Mouse (Mus musculus) thymus, postnatal 25 days (tissue): ENCODE results near the gene Ins2.

Experiments
- DNase-seq: peaks from one replicate; pipeline ENCODE4 v3.0.0; 2022

The Ins2 gene

DNA sequence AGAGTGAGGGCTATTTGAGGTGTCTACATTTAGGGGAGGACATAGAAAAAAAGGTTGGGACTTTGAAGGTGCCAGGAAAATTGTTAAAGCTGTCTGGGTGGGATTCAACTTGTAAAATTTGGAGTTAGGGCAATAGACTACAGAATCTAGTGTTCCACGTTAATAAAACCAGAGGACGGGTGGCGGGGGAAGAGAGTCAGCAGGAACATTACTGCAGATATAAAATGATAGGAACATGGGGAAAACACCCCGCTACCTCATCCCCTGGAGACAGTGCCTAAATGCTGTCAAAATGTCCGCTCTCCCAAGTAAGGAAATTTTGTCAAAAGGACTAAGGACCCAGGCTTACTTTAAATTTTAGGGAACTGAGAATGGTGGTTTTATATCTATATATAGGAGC lies 80.0 kb downstream of the Ins2 start:
- DNase-seq: no peak

DNA sequence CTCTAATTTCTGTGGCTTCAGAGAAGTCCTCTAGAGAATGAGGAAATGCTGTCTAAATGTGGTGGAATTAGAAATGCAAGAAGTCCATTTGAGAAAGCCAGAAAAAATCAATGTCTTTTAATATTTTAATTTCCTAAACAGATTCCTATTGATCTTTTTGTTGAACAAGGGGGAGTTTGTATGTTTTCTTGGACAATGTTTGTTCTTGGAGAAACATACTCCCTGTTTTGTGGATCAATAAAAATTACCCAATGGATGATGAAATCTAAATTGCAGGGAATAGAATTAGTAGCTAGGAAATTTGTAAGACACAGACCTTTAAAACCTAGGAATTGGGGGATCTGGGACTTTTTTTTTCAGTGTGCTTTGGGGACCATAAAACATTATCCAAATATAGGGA lies 81.4 kb downstream of the Ins2 start:
- no peak for DNase-seq

DNA sequence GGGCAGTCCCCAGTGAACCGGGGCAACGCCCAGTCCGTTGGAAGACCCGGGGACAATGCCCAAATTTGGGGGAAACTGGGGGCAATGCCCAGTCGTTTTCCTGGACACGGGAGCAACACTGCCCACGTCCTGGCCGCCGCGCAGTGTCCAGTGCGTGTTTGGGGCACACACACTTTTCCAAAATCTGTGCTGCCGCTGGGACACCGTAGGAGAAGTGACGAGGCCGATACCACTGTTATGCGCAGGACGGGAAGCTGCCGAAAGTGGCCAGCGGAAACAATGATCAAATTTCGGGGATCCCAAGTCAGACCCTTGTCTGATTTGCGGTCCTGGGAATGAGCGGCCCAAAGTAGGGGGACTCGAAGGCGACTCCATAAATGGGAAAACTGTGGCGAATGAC lies 82.1 kb downstream of the Ins2 start:
- no peak for DNase-seq

DNA sequence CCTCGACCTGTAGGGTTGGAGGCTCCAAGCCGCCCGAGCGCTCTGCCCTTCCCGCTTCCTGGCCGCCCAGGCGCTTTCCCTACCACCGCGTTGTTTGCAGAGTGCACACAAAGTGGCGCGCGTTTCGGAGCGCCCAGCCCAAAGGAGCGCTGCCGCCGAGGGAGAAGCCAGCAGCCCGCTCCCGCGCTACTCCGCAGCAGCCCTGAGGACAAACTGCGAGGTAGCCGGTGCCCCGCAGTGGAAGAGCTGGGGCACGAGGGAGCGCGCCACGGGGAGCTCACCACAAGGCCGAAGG lies 82.6 kb downstream of the Ins2 start:
- DNase-seq: no peak

DNA sequence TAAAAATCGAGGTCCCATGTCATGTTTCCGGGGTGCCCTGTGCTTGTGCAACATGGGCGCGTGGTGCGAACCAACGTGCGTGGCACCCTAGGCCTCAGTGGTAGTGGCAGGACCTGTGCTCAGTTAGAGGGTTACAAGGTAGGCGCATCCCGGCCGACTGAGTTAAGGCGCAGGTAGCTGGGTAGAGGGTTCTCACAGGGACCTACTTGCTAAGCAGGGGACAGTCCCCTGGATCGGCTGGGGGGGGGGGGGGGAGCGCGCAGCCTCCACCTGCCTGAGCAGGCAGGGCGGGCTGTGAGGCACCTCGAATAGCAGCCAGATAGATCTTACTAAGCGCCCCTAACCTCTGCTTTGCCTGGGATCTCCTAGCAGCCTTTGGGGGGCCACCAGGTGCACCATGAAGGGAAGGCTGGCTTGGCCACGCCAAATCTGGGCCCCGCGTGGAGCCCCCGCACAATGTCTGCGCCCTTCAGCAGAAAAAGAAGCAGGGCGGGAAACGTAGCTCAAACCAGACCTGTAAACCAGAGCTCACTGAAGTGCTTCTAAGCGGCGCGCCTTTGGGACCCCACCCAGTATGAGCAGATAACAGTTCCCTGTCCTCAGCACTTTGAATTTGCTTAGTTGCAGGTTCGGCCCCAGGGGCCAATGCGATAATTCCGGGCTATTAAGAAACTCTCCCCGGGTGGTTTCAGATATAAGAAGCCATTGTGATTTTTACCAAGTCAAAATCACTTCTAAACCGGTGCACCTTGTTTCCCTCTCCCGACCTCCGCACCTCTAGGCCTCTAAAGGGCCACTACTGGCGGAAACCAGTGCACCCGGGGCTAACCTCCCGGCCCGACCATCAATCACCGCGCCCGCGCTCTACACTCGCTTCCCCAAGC lies 83.2 kb downstream of the Ins2 start:
- DNase-seq: no peak

DNA sequence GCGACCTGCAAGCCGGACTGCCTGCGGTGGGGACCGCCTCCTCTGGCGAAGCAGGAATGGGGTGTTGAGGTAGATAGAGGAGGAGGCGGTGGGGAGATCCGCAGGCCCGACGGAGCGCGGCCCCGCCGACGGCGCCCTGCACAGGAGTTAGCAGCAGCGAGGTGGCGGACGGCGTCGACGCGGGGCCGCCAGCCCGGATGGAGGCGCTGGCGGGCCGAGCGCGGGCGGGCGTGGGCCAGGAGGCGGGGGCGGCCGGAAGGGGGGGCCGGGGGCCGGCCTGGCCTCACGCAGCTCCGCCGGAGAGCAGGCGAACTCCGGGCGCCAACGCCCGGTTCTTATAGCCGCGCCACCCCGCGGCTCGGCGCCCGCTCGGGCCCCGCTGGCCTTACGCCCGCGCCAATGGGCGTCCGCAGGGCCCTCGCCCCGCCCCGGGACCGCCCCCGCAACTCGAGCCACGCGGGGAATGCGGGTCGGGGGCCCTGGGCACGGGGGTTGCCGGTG lies 84.0 kb downstream of the Ins2 start:
- no peak for DNase-seq

DNA sequence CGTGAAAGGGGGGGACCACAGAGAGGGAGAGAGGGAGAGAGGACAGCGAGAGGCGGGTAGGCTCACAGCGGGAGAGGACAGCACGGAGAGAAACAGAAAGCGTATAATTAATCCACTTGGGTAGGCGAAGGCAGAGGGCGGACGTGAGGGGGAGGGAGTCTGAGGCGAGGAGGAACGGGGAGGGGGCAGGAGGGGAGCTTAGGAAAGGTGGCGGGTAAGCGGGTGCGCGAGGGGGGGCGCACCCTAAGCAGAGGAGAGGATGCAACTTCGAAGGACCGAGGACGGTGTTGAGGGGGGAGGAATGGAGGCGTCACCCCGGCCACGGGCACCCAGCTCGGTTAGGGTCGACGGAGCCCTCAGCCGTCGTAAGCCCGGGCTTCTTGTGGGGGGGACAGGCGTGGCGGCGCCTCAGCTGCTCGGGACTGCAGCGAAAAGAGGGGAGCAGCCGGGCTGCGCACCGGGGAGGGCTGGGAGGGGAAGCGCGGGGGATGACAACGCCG lies 84.5 kb downstream of the Ins2 start:
- no peak for DNase-seq

DNA sequence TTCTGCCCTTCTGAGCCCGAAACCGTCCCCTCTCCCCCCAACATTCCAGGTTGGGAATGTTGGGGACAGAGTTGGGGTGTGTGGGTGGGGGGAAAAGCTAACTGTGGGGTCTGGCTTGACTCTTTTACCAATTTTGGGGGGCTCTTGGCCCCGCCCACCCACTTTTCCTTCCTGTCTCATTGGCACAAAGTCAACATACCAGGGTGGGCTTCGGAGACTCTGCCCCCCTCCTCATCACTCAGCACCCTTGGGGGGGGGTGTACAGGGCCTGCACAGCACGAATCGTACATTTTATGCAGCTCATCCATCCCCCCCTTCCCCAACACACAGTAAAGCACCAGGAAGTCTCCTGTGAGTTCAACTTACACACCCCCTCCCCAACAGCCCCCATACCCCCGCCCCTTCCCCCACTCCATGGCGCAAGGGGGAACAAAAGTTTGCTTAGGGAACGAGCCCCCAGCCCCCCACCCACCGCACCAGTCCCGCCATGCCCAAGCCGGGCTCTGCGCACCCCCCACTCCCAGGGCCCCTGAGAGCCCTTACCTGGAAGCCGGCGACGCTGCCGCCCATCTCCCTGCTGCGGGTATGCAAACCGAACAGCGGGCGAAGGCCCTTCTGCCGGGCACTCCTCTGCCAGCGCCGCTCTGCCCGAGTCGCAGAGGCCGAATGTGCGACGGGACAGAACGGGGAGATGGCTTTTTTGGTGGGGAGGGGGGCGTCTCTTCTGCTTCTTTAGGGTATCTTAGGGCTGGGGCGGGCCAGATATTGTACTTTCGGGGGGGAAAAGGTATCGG lies 85.2 kb downstream of the Ins2 start:
- DNase-seq: no peak

DNA sequence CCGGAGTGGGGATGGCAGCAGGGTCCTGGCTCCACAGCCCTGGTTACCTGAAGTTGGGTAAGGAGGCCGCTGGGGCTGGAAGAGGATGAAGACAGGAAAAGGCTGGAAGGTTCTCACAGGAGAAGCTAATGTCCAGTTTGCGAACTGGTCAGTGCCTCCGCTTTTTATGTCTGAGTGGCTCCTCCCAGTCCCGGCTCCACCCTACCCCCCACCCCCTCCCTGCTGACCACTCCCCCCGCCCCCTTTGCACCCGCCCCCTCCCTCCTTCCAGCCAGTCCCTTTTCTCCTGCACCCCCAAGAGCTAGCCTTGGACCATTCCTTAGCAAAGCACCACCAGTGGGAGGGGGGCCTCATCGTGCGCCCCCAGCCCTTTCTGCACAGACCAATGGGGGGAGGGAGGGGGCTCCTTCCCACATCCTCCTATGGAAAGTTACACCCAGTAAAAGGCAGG lies 85.8 kb downstream of the Ins2 start:
- no peak for DNase-seq

DNA sequence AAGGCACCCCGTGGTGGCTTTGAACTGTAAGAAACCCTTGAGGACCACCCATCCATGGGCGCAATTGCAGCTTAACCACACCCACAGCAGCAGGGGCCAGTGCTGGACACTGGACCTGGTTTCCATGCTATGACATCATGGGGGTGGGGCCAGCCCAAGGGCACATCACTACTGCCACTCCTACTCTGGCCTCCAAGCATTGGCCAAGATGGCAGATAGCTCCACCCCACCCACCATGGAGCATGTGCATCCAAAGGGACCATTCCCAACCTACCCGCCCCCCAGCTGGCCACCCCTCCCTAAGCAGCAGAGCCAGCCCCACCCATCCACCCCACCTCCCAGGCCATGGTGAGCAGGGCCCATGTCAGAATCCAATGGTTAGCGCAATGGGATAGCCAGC lies 87.1 kb downstream of the Ins2 start:
- no peak for DNase-seq

DNA sequence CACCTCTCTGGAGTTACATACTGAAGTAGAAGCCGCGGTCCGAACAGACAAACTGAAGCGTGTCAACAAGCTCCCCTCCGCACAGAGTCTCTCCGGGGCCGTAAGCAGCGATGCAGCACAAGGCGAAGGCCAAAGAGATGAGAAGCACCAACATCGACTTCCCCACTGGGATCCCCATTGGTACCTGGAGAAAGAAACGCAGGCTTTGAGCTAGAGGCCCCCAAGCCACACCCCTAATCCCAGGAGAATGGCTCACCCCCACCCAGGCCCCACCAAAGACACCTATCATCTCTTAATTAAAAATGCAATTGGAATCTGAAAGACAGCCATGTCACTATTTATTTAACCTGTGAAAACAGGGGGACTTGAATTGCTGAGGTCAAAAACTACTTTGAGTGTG lies 87.5 kb downstream of the Ins2 start:
- no peak for DNase-seq

DNA sequence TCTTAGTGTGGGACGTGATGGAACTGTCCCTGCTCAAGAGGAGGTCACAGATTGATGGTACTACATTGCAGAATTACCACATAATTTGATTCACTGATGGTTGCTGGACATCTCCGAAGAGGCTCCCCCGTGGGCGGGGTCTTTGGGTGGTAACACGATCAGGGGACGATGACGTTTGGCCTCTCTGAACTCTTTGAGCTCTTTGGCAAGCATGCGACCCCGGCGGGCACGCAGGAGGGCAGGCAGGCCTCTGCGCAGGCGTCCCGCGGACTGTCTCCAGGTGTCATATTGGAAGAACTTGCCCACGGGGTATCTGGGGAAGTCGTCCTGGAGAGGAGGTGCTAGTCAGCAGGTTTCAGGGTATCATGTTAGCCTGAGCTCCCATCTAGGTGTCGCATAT lies 89.5 kb downstream of the Ins2 start:
- no peak for DNase-seq

DNA sequence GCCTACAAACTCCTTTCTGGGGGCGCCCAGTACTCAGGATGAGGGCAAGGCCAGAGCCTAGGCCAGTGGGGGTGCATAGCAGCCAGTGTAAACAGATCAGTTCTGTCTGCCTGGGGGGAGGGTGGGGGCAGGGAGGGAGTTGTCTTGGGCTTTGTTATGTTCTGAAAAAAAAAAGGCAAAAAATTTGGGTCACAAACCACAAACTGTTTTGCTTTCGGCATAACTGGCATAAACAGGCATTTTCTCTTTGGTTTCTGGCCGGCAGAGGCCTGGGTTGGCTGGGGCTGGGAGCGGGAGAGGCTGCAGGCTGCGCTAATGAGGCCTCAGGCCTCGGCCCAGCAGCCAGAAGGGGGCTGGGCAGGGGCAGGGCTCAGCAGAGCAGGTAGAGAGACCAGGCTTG lies 96.5 kb downstream of the Ins2 start:
- no peak for DNase-seq

DNA sequence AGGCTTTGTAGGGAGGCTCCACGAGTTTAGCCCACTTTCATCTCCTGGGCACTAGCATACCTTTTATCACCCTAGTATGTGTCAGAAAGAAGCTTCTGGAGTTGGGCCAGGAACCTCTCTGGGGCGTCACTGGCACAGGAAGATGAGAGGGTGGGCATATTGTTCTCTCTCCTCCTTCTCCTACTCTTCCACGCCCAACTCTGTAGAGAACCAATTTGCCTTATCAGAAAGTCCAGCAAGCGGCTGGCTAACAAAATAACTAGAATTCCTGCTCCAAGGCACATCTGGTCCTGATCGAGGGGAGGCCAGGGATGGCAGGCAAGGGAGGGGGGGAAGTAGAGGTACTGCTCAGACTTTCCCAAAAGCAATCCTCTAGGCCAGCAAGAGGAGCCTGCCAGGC lies 98.1 kb downstream of the Ins2 start:
- no peak for DNase-seq

DNA sequence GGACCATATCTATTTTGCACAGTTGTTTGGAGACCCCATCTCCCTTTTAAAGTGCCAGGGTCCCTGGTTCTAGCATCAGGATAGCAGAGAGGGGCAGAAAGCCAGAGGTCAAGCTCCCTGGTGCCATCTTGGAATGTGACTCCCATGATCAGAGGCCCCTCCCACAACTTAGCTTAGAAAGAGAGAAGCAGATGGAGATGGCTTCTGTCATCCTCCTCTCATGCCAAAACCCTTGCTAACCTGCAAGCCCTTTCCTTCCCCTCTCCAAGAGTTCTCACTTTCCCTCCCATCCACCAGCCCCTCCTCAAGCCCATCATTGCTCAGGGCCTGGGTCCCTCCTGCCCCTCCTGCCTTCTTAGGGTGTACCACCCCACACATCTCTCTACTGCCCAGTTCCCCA lies 107.0 kb downstream of the Ins2 start:
- DNase-seq: no peak

DNA sequence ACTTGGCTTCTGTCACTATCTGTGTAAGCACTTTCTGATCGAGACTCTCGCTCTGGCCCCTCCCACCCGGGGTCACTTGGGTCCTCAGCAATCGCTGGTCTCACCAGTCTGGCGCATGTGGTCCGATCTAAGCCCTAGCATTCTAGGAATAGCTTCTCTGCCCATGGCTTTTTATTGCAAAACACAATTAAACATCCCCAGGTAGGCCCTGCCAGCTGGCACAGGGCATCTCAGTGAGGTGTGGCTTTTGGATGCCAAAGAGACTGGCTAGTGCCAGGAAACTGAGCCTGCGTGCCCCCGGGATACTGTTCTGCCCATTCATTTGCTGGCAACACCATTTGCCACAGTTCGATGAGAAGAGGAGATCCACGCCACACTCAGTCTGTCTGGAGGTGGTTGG lies 112.5 kb downstream of the Ins2 start:
- DNase-seq: no peak

DNA sequence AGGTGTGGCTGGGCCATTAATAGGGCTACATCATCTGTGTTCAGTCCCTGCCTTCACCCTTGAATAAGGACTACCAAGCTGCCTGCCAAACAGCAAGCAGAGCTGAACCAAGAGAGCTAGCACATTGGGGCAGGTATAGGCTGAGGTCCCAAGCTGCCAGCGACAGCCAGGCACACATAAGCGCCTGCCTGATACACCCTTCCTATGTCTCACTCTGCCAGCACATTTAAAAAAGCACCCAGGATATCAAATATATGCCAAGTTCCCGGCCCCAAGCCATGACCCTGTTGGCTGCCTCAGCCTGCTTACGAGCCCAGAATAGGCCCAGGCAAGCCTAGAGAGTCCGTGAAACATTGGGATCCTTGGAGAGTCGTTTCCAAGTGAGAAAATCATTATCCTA lies 113.4 kb downstream of the Ins2 start:
- no peak for DNase-seq
